Mouse (Mus musculus) kidney, adult 2 months (tissue): ENCODE measurements at regions not wholly inside any gene's neighbourhood (a gene's known extent, or its start where the extent isn't known, plus 50 kb on each side); places are given as distances from the start of the nearest gene placed in this dataset.

Source experiments
- DNase-seq: peaks from one replicate; pipeline ENCODE4 v3.0.0; 2021
- H3K27ac ChIP-seq: fragments of 200-500 bp; 2 replicates; pipeline ENCODE4 v1.5.1; 2012; ENCODE audit warnings: low read depth, low read length, control low read depth, inconsistent platforms; ENCODE audit not compliant: insufficient read depth
- H3K27me3 ChIP-seq: fragments of 200-500 bp; replicated peaks from 2 replicates; pipeline ENCODE4 v1.6.1; 2012; ENCODE audit warnings: mild to moderate bottlenecking, moderate library complexity, low read length, inconsistent platforms; ENCODE audit not compliant: control insufficient read depth, insufficient read depth
- H3K36me3 ChIP-seq: fragments of 200-500 bp; 2 replicates; pipeline ENCODE4 v1.6.1; 2012; ENCODE audit warnings: mild to moderate bottlenecking, moderate library complexity, low read length, inconsistent platforms; ENCODE audit not compliant: control insufficient read depth, insufficient read depth
- H3K4me1 ChIP-seq: fragments of 200-500 bp; 2 replicates; pipeline ENCODE4 v1.6.1; 2011; ENCODE audit warnings: low read length; ENCODE audit not compliant: control insufficient read depth, insufficient read depth
- H3K4me3 ChIP-seq: fragments of 200-500 bp; 2 replicates; pipeline ENCODE4 v1.5.1; 2011; ENCODE audit warnings: mild to moderate bottlenecking, low read depth, low read length, control low read depth; ENCODE audit not compliant: insufficient read depth
- CTCF ChIP-seq: fragments of 200-500 bp; conservative IDR thresholded peaks from 2 replicates; pipeline ENCODE4 v1.5.1; 2011; ENCODE audit warnings: low read depth, mild to moderate bottlenecking, control low read depth, low read length, moderate library complexity, mixed read lengths; ENCODE audit not compliant: insufficient read depth, insufficient read length
- POLR2A ChIP-seq: fragments of 200-500 bp; IDR thresholded peaks from one replicate; pipeline ENCODE4 v1.6.1; 2011; ENCODE audit warnings: low read depth, low read length, control low read depth
- WGBS: fragments of 180-500 bp; shearing (Covaris S2); methylation state at CpG from one replicate; pipeline ENCODE4 v1.1.7; 2018; 5-methylcytosine and 5-hydroxymethylcytosine counted together

GRCm38 (mm10) chr7:37842000-37842513 lies 68.6 kb upstream of the Zfp536 start:
- H3K27ac ChIP-seq: no peak overlapping the region
- H3K27me3 ChIP-seq: no peaks in the 10 kb centered on the region; the same call in 1 of the 2 replicates
- no peak overlapping the region for H3K4me3 ChIP-seq
- WGBS: 5% methylated on average over 14 of the region's 14 CpGs
- no peak for DNase-seq
- TF ChIP-seq POLR2A (no peak), CTCF (no peak)
- H3K4me1 ChIP-seq: no peaks in the 10 kb centered on the region
- H3K36me3 ChIP-seq: no peaks in the 10 kb centered on the region

DNA sequence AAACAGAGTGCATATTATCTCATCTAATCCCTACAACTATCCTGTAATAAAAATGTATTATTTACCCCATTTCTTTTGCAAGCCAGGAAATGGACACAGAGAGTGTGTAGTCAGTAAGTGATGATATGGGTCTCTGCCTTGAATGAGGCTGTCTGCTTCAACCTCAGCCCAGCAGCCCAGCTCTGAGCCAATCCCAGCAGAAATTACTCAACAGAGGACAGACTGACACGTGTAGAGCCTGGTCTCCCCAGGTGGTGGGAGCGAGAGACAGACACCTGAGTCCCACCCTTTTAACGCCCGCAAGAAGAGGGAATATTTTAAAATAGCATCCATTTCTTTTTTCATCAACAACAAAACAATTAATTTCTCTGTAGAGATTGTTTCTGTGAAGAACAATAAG lies 68.1 kb upstream of the Zfp536 start:
- TF ChIP-seq POLR2A: no peak
- no peak for TF ChIP-seq CTCF

DNA sequence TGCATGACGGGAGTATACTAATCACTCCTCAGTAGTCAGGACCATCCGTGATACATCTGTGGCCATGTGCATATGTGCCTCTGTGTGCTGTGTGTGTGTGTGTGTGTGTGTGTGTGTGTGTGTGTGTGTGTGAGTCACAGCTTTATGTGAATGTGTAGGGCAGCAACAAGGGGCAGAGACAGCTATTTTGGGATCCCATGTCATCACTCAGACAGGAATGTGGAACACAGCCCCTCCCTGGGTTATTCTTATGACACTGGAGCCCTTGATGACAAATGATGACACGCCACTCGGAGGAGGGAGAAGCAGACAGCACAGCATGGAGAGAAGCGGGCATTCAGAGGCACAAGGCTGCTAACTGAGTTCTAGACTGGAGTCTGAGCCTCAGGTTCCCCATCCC lies 64.4 kb upstream of the Zfp536 start:
- WGBS: 76% methylated on average over 5 of the region's 5 CpGs
- Histone ChIP-seq H3K4me3 (no peak overlapping the region), H3K27me3 (no peaks in the 10 kb centered on the region), H3K4me1 (no peaks in the 10 kb centered on the region), H3K27ac (no peak overlapping the region), H3K36me3 (no peaks in the 10 kb centered on the region)
- DNase-seq: no peak
- TF ChIP-seq CTCF (no peak), POLR2A (no peak)

More for the DNA sequence above, 68.1 kb upstream of the Zfp536 start:
- no peaks in the 10 kb centered on the region for H3K4me1 ChIP-seq
- no peaks in the 10 kb centered on the region for H3K36me3 ChIP-seq
- no peak for DNase-seq
- no peak overlapping the region for H3K27ac ChIP-seq
- 48% methylated on average over 4 of the region's 4 CpGs for WGBS
- H3K4me3 ChIP-seq: no peak overlapping the region
- H3K27me3 ChIP-seq: no peaks in the 10 kb centered on the region; the same call in 1 of the 2 replicates

GRCm38 (mm10) chr7:37837372-37837771 lies 63.9 kb upstream of the Zfp536 start:
- H3K4me1 ChIP-seq: no peaks in the 10 kb centered on the region
- 73% methylated on average over 5 of the region's 5 CpGs for WGBS
- no peak overlapping the region for H3K27ac ChIP-seq
- H3K27me3 ChIP-seq: no peaks in the 10 kb centered on the region
- TF ChIP-seq POLR2A: no peak
- TF ChIP-seq CTCF: no peak
- H3K4me3 ChIP-seq: no peak overlapping the region
- H3K36me3 ChIP-seq: no peaks in the 10 kb centered on the region
- no peak for DNase-seq

DNA sequence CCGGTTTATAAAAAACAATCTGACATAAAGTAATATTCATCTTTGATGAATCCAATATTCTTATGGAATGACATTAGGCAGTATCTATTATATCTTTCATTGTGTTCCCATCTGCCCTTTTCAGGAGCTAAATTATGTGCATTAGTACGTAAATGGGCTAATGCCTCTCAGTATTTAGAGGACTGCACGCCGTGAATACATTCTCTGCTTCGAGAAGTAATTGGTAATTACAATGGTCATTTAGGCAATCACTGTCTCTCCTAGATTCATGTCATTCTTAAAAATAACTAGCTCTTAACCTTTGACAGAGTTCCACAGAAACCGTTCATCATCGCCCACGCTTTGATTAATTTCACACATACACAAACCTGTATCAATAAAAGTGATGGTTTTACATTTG lies 60.0 kb upstream of the Zfp536 start:
- 56% methylated on average over 8 of the region's 8 CpGs for WGBS
- TF ChIP-seq CTCF (no peak), POLR2A (no peak)

DNA sequence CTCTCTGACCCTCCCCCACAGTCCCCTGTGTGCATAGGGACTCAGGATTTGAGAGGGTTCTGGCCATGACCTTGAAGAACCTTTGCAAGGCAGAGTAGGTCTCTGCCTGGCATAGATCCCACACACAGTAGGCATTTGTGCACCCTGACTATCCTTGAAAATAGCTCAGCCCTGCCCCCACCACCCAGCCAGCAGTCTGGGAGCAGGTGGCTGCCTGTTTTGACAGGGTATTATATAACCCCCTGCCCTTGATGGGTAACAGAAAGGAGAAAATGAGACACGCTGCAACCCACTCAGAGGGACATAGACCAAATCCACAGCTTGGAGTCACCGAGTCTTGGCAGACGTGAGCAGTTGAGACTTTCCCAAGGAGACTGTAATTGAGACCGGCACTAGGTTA lies 58.9 kb upstream of the Zfp536 start:
- H3K4me1 ChIP-seq: no peaks in the 10 kb centered on the region
- no peak overlapping the region for H3K27ac ChIP-seq
- 37% methylated on average over 4 of the region's 4 CpGs for WGBS
- H3K27me3 ChIP-seq: no peaks in the 10 kb centered on the region
- TF ChIP-seq POLR2A (no peak), CTCF (no peak)
- H3K4me3 ChIP-seq: no peak overlapping the region
- no peaks in the 10 kb centered on the region for H3K36me3 ChIP-seq
- DNase-seq: no peak

More for the DNA sequence above, 60.0 kb upstream of the Zfp536 start:
- no peaks in the 10 kb centered on the region for H3K36me3 ChIP-seq
- no peaks in the 10 kb centered on the region for H3K4me1 ChIP-seq
- H3K27me3 ChIP-seq: no peaks in the 10 kb centered on the region
- H3K4me3 ChIP-seq: no peak overlapping the region
- no peak for DNase-seq
- no peak overlapping the region for H3K27ac ChIP-seq

- no peak for DNase-seq
- Histone ChIP-seq H3K36me3 (no peaks in the 10 kb centered on the region), H3K4me3 (no peak overlapping the region), H3K4me1 (no peaks in the 10 kb centered on the region), H3K27me3 (no peaks in the 10 kb centered on the region), H3K27ac (no peak overlapping the region)
- TF ChIP-seq CTCF (no peak), POLR2A (no peak)
- WGBS: 87% methylated on average over 5 of the region's 5 CpGs
Measured at GRCm38 (mm10) chr7:37825766-37826165, 52.3 kb upstream of the Zfp536 start.
